Mouse (Mus musculus) heart, embryonic 14.5 days (tissue): ENCODE results near the gene Gm2696. TPM values are rescaled to one million over a fixed set of nuclear protein-coding genes. Genes with fewer than 3 reads are reported as not detected.
A peak's percentile ranks its signal among the peaks of the same experiment; 100 is the strongest.
"Not testable (repeated sequence)": the region's sequence is repeated elsewhere in the genome, so short reads cannot be mapped to it uniquely, and the experiment has no call there.

Experiments
- ATAC-seq: fragments of 200-750 bp; cut with Nextera tagmentation; 2 replicates; pipeline ENCODE4 v1.8.0; 2017; ENCODE audit warnings: low read depth, moderate TSS enrichment; ENCODE audit not compliant: insufficient number of reproducible peaks, insufficient read depth, low FRiP score
- H3K27ac ChIP-seq, 2 experiments: fragments of 200-500 bp in 1 of 2; fragments of 300-500 bp in 1 of 2; sonication (generic) in 1 of 2; replicated peaks in 1 of 2; 2 replicates each; pipeline ENCODE4 v1.5.1; 2012 to 2014; ENCODE audit warnings: low read depth in 2 of 2, low read length in 2 of 2, control low read depth in 1 of 2, mild to moderate bottlenecking in 1 of 2, mixed read lengths in 1 of 2; ENCODE audit not compliant: control insufficient read depth in 1 of 2, insufficient read depth in 1 of 2
- H3K27me3 ChIP-seq: fragments of 300-500 bp; sonication (generic); 2 replicates; pipeline ENCODE4 v1.6.1; 2014; ENCODE audit warnings: mild to moderate bottlenecking, low read length, control low read depth; ENCODE audit not compliant: control insufficient read depth, insufficient read depth
- H3K36me3 ChIP-seq: fragments of 300-500 bp; sonication (generic); 2 replicates; pipeline ENCODE4 v1.6.1; 2014; ENCODE audit warnings: mild to moderate bottlenecking, control low read depth, low read length, mixed read lengths; ENCODE audit not compliant: control insufficient read depth, insufficient read depth
- H3K4me1 ChIP-seq, 2 experiments: fragments of 200-500 bp in 1 of 2; fragments of 300-500 bp in 1 of 2; sonication (generic) in 1 of 2; 2 replicates each; pipeline ENCODE4 v1.6.1; 2012 to 2014; ENCODE audit warnings: low read length in 2 of 2, control low read depth in 1 of 2, mixed read lengths in 1 of 2; ENCODE audit not compliant: control insufficient read depth in 2 of 2, insufficient read depth in 2 of 2
- H3K4me2 ChIP-seq: fragments of 300-500 bp; sonication (generic); 2 replicates; pipeline ENCODE4 v1.6.1; 2014; ENCODE audit warnings: mild to moderate bottlenecking, low read length
- H3K4me3 ChIP-seq, 2 experiments: fragments of 200-500 bp in 1 of 2; fragments of 300-500 bp in 1 of 2; sonication (generic) in 1 of 2; 2 replicates each; pipeline ENCODE4 v1.5.1; 2012 to 2014; ENCODE audit warnings: low read length in 2 of 2, mild to moderate bottlenecking in 2 of 2, control low read depth in 1 of 2, low read depth in 1 of 2, moderate library complexity in 1 of 2; ENCODE audit not compliant: control insufficient read depth in 1 of 2, insufficient read depth in 1 of 2
- H3K9ac ChIP-seq: fragments of 300-500 bp; sonication (generic); 2 replicates; pipeline ENCODE4 v1.6.1; 2014; ENCODE audit warnings: mild to moderate bottlenecking, low read length
- H3K9me3 ChIP-seq: fragments of 300-500 bp; sonication (generic); 2 replicates; pipeline ENCODE4 v1.6.1; 2016; ENCODE audit warnings: low read length, control low read depth; ENCODE audit not compliant: control insufficient read depth
- WGBS: fragments of 180-500 bp; shearing (Covaris S2); extraction: QIAGEN DNeasy Blood & Tissue Kit; methylation state at CpG from one replicate; pipeline ENCODE4 v1.1.7; 2014; 5-methylcytosine and 5-hydroxymethylcytosine counted together
- polyA plus RNA-seq: library from polyadenylated mRNA; unstranded; fragments of >200 nt; fragmentation: Nextera tagmentation; extraction: Ambion mirVana; gene quantifications from 2 replicates; pipeline ENCODE4 v1.2.1, GENCODE M21; 2014

Gm2696 gene
- polyA plus RNA-seq, 1 experiment from 2014 or later: not detected

DNA sequence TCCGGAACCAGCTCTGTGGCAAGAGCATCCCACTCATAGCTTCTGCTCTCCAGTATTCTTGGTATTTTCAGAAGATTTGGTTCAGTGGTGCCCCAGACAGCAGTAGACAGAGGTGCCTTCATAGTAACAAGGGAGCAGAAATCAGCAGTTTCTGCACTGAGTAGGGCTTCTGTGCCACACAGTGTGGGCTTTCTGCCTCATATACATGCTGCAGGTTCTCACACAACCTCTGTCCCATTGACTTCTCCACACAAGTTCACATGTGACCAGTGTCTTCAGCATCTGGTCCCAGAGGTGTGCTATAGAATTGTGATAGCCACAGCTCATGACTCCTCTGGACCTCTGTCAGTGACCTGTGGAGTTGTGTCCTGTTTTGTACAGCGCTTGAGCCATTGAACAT lies 25.9 kb upstream of the Gm2696 start:
- WGBS: 69% methylated on average over 2 of the region's 2 CpGs
- Histone ChIP-seq H3K36me3 (no peaks in the 10 kb centered on the region), H3K4me3 (no peak overlapping the region), H3K9ac (no peak overlapping the region), H3K4me2 (no peak overlapping the region), H3K27me3 (no peaks in the 10 kb centered on the region), H3K4me1 (no peaks in the 10 kb centered on the region), H3K9me3 (no peaks in the 10 kb centered on the region), H3K27ac (no peak overlapping the region)
- no peak for ATAC-seq

DNA sequence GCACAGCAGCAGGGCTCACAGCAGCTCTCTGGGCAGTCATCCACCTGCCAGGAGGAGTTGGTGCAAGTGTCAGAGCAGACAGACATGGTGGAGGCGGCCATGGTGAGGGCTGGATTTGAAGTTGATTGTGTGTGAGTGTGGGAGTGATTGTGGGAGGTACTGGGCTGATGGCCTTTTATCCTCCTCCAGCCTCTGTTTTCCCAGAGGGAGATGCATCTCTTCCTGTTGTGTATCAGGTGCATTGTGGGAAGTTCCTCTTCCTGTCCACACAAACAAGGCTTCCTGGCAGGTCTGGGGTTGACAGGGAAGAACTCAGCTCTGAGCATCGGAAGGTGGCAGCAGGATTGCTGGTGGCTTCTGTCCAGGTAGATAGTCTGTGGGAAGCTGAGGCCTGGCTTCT lies 19.5 kb upstream of the Gm2696 start, which contains the start of gene Gm9639:
Gm9639 (minus strand) TSS at position 101 of the 400 bp plus-strand sequence.
- Histone ChIP-seq H3K27ac (no peak within 1 kb of the TSS), H3K27me3 (no peaks in the 10 kb centered on the region), H3K9ac (no peak within 1 kb of the TSS), H3K4me2 (no peak within 1 kb of the TSS), H3K9me3 (no peaks in the 10 kb centered on the region), H3K4me1 (peaks cover 7 to 13% of the 10 kb centered on the region in 2 experiments; a peak in 2 of 4 replicates), H3K36me3 (no peaks in the 10 kb centered on the region), H3K4me3 (no peak within 1 kb of the TSS)
- ATAC-seq: no peak
- 69% methylated on average over 2 of the region's 2 CpGs for WGBS

GRCm38 (mm10) chr10:77797677-77798076 lies 16.8 kb upstream of the Gm2696 start:
- Histone ChIP-seq H3K9me3 (no peaks in the 10 kb centered on the region), H3K4me2 (no peak overlapping the region), H3K4me1 (peaks cover 7 to 13% of the 10 kb centered on the region in 2 experiments; a peak in 2 of 4 replicates), H3K36me3 (no peaks in the 10 kb centered on the region), H3K4me3 (no peak overlapping the region), H3K27me3 (no peaks in the 10 kb centered on the region), H3K27ac (peak overlapping the region in 1 of 2 experiments; percentile 28; a peak in 1 of 4 replicates), H3K9ac (no peak overlapping the region)
- 5% methylated on average over 3 of the region's 3 CpGs for WGBS
- no peak; the same call in 1 of the 2 replicates for ATAC-seq

DNA sequence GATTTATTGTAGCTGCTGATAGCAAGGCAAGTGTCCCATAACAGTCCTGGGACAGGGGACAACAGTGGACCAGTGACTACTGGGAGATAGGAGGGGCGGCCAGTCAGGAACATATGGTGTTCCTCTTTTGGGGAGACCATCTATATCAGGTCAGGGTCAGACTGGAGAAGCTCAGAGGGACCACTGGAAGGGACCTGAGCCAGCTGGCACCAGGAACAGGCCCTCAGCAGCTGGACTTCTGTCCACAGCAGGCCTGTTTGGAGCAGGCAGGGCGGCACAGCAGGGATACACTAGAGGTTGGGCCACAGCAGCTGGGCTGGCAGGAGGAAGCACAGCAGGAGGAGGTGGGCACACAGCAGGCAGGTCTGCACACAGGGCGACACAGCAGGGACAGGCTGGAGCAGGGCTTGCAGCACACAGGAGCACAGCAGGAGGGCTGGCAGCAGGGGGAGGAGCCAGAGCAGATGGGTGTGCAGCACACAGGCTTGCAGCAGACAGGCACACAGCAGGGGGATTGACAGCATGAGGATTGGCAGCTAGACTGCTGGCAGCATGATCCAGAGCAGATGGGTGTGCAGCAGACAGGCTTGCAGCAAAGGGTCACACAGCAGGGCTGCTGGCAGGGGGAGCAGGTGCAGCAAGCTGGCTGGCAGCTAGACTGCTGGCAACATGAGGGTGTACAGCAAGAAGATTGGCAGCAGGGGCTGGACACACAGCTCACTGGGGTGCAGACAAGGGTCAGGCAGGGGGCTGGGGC lies 16.1 kb upstream of the Gm2696 start:
- ATAC-seq, H3K4me3 ChIP-seq, H3K36me3 ChIP-seq, H3K4me2 ChIP-seq, H3K9ac ChIP-seq, H3K9me3 ChIP-seq, H3K27me3 ChIP-seq: not testable (repeated sequence)
- 34% methylated on average over 3 of the region's 3 CpGs for WGBS
- Histone ChIP-seq H3K27ac (peak overlapping the region in 1 of 2 experiments; percentile 28; a peak in 1 of 4 replicates), H3K4me1 (peaks cover 7 to 13% of the 10 kb centered on the region in 2 experiments; a peak in 2 of 4 replicates)

- no peaks in the 10 kb centered on the region for H3K36me3 ChIP-seq
- 49% methylated on average over 8 of the region's 8 CpGs for WGBS
- H3K27me3 ChIP-seq: no peaks in the 10 kb centered on the region
- peak within 1 kb of the TSS in 1 of 2 experiments; percentile 28; a peak in 1 of 4 replicates for H3K27ac ChIP-seq
- H3K4me2 ChIP-seq: no peak within 1 kb of the TSS
- H3K9ac ChIP-seq: no peak within 1 kb of the TSS
- peaks cover 7 to 13% of the 10 kb centered on the region in 2 experiments; a peak in 2 of 4 replicates for H3K4me1 ChIP-seq
- no peaks in the 10 kb centered on the region for H3K9me3 ChIP-seq
- no peak within 1 kb of the TSS for H3K4me3 ChIP-seq
- no peak for ATAC-seq
Measured at GRCm38 (mm10) chr10:77798921-77799508, 15.5 kb upstream of the Gm2696 start, which contains the start of gene Gm19668. Gm19668 (minus strand) TSS chr10:77799133.

DNA sequence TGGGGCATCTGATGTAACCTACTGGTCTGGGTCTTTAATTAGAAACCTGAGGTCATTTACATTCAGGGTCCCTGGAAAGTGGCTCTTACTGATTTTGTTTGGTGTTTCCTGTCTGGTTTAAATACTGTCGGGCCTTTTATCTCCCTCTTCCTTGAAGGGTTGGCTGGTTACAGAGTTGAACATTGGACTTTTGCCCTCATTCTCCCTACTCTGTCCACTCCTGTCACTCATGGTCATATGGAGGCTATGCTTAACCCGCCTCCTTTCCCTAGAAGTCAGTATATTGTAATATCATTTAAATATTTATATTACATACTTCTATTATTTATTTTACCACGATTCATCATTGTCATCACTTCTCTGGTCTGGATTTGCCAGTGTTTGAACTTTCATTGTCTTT lies 10.4 kb upstream of the Gm2696 start:
- H3K4me1 ChIP-seq: peaks cover 0 to 3% of the 10 kb centered on the region in 2 experiments; a peak in 1 of 4 replicates
- no peaks in the 10 kb centered on the region for H3K36me3 ChIP-seq
- H3K27me3 ChIP-seq: no peaks in the 10 kb centered on the region
- no peak overlapping the region for H3K4me3 ChIP-seq
- H3K4me2 ChIP-seq: no peak overlapping the region
- ATAC-seq: no peak
- no peak overlapping the region for H3K27ac ChIP-seq
- 60% methylated on average over 3 of the region's 3 CpGs for WGBS
- no peak overlapping the region for H3K9ac ChIP-seq
- H3K9me3 ChIP-seq: no peaks in the 10 kb centered on the region

GRCm38 (mm10) chr10:77811743-77812142 lies 2.7 kb upstream of the Gm2696 start, which contains the start of gene Gm9507:
Gm9507 (minus strand) TSS chr10:77811843.
- ATAC-seq: no peak
- 0 out of 2 replicates have a peak, but pooled peaks cover 3% of the 10 kb centered on the region for H3K9me3 ChIP-seq
- WGBS: 66% methylated on average over 5 of the region's 5 CpGs

More at GRCm38 (mm10) chr10:77811743-77812142, 2.7 kb upstream of the Gm2696 start, which contains the start of gene Gm9507:
- Histone ChIP-seq H3K27ac (no peak within 1 kb of the TSS), H3K4me2 (no peak within 1 kb of the TSS), H3K9ac (no peak within 1 kb of the TSS), H3K36me3 (no peaks in the 10 kb centered on the region), H3K4me3 (no peak within 1 kb of the TSS), H3K27me3 (no peaks in the 10 kb centered on the region), H3K4me1 (no peaks in the 10 kb centered on the region)
